Mouse (Mus musculus) thymus, adult 2 months (tissue): ENCODE results near the gene 1700037H04Rik.
A peak's percentile ranks its signal among the peaks of the same experiment; 100 is the strongest.

Experiments
- CTCF ChIP-seq: fragments of 200-500 bp; IDR thresholded peaks from 2 replicates; pipeline ENCODE4 v1.5.1; 2012; ENCODE audit warnings: mild to moderate bottlenecking, control low read depth, low read length, moderate library complexity, borderline replicate concordance; ENCODE audit not compliant: control insufficient read depth, poor library complexity, insufficient read depth; ENCODE audit errors: extremely low read depth
- POLR2A ChIP-seq: fragments of 200-500 bp; IDR thresholded peaks from 2 replicates; pipeline ENCODE4 v1.6.1; 2012; ENCODE audit warnings: mild to moderate bottlenecking, low read length, control low read depth, moderate library complexity; ENCODE audit not compliant: control insufficient read depth, poor library complexity, insufficient read depth; ENCODE audit errors: extremely low read depth

DNA sequence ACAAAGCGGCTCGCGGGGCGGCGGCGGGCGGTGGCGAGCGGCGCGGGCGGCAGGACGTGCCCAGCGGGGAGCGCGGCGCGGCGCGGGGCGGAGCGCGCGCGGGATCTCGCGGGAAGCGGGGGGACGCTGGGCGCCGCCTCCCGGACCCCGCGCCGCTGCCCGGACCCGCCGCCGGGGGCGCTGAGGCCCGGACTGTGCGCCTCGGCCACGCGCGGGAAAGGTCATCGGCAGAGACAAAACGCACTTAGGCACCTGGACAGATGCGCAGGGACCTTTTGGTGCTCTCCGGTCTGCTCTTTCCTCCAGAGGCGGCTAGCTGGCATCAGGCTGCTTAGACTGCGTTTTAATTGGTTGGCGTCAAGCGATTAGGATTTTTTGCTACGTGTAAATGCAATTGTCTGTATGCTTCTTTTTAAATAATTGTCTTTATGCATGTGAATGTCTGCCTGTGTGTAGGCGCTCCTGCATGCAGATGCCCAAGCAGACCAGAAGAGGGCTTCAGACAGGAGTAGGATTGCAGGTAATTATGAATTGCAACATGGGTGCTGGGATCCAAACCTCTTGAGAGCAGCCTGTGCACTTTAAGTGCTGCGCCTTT is 20.2 kb upstream of the 1700037H04Rik start, which contains the start of gene Cenpb:
- TF ChIP-seq CTCF (peak; percentile 90), POLR2A (no peak)
